Mouse (Mus musculus) brain, embryonic 14.5 days (tissue): Measurements from ENCODE around the gene Lmntd1. TPM values are rescaled to one million over a fixed set of nuclear protein-coding genes. Genes with fewer than 3 reads are reported as not detected.

Experiments
- DNase-seq: peaks from one replicate; pipeline ENCODE4 v3.0.0-alpha.2; 2011; ENCODE audit warnings: low read depth
- CTCF ChIP-seq: fragments of 200-500 bp; IDR thresholded peaks from 2 replicates; pipeline ENCODE4 v1.5.1; 2012; ENCODE audit warnings: inconsistent platforms, mild to moderate bottlenecking, moderate library complexity, borderline replicate concordance; ENCODE audit not compliant: insufficient read depth, insufficient read length; ENCODE audit errors: extremely low read depth
- POLR2A ChIP-seq: fragments of 200-500 bp; IDR thresholded peaks from 2 replicates; pipeline ENCODE4 v1.6.1; 2012; ENCODE audit warnings: mild to moderate bottlenecking, inconsistent platforms, borderline replicate concordance; ENCODE audit not compliant: poor library complexity, insufficient read depth, insufficient read length, severe bottlenecking; ENCODE audit errors: extremely low read depth
- polyA plus RNA-seq: library from polyadenylated mRNA; depleted of rRNA; stranded (reverse); fragments of >200 nt; gene quantifications from 2 replicates; pipeline ENCODE4 v1.2.3, GENCODE M21; 2012

The Lmntd1 gene
- polyA plus RNA-seq, 1 experiment = 1.3 TPM

DNA sequence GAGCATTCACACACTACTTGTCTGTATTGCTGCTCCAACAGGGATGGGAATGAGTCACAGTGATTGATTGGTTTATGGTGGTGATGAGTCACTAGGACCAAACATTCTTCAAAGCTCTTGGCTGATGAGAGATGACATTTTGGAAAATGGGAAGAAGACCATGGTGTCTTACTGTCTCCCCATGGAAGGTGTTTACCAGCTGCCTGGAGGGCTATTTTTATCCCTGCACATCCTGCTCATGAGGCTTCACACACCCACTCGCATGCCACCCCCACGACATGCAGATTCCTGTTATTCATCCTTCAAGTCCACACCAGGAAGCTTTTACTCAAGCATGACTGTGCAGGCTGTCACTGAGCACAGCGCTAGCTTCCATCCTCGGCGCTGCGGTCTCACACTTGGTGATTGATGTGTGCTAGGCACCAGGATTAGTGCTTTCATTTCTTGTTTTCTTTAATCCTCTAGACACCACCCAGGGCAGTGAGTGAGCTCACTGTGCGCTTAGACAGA is 240.4 kb downstream of the Lmntd1 start:
- no peak for DNase-seq
- TF ChIP-seq CTCF = no peak
- no peak for TF ChIP-seq POLR2A

DNA sequence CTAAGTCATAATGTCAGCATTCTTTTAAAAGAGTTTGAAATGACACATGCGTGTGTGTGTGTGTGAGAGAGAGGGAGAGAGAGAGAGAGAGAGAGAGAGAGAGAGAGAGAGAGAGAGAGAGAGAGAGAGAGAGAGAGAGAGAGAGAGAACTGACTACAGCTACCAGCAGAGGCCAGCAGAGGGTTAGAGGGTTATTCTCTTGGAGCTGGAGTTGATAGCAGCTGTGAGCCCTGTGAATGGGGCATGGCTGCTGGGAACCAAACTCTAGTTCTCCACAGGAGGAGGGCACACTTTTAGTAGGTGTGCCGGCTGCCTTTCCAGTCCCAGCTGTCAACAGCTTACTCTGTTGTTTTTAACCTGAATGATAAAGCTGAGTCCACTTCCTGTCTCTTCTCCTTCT is 242.1 kb downstream of the Lmntd1 start:
- DNase-seq = no peak
- TF ChIP-seq CTCF (no peak; the same call in 1 of the 2 replicates), POLR2A (no peak)

DNA sequence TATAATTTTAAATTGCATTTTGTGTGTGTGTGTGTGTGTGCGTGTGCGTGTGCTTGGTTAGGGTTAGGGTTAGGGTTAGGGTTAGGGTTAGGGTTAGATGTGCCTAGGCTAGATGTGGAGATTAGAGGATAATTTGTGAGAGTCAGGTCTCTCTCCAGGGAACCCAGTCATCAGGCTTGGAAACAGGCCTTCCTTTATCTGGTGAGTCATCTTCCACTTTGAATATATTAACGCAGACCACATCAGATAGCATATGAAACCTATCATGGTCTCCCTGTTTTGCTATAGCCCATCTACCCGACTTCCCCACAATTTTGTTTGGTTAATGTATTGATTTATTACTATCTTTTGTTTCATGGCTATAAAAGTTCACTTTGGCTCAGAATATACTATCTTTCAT is 242.5 kb downstream of the Lmntd1 start:
- TF ChIP-seq CTCF (no peak), POLR2A (no peak)
- no peak for DNase-seq

DNA sequence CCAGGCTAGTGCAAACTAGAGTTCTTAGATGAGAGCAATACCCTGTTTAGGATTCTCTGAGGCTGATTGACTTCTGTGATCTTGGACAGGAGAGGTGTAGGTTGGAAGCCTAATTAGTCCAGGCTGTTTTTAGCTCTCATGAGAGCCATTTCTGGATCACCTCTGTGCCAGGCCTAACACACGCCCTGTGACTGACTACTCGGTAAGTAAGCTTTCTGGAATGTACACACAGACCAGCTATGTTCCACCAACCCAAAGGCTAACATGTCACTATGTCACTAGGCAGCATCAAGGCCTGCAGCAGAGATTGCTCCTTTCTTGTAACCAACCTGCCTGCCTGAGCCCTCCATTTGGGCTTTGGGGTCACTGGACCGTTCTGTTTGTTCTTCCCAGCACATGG is 243.8 kb downstream of the Lmntd1 start:
- DNase-seq = no peak
- TF ChIP-seq CTCF = no peak
- no peak for TF ChIP-seq POLR2A

DNA sequence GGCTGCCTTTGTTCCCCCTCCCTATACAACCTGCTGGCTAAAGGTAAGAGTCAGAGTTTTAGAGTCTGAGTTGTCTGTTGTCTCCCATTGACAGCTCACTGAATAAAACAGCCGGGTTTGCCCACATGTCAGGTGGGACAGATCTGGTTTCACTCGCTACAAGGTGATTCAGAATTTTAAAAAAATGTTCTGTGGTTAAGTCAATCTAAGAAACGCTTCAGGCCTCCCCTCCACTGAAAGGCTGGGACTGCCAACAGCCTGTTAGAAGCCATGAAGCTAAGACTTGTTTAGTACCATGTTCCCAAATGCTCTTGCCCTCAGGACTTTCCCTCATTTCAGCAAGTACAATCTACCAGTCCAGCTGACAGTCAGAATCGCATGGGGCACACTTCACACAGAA is 244.8 kb downstream of the Lmntd1 start:
- DNase-seq = no peak
- TF ChIP-seq CTCF = no peak
- no peak for TF ChIP-seq POLR2A

DNA sequence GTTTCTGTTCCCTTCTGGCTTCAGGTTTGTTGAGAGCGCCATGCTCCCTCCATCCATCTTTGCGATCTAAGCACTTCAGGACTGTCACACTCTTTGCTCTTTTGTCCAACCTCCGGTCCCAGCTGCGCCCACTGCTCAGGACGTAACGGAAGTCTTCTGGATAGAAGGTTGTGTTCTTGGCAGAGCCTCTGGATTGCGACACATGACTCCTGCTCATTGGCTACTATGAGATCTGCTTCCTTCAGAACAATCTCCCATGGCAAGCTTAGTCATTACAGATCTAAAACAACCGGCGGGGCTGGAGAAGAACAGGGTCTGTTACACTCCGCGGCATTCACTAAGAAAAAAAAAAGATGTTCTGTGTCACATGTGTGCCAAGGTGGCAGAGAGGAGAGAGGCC is 247.6 kb downstream of the Lmntd1 start:
- TF ChIP-seq CTCF (no peak), POLR2A (no peak)
- DNase-seq = no peak

DNA sequence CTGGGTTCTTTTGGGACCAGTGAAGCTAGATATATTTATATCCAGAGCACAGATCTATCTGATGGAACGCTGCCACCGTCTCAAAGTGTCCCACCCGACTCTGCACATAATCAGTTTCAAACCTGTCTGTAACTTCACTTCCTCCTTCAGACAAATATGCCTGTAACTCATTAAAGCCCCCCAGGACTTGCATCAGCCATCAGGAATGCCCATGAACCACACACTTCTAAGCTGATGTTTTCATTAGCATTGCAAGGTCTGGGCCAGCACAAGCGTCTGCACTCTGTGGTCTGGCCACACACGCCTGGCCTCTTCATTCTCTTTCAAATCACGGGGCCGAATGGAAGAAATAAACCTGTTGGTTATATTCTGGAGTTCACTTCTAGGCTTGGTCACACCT is 250.4 kb downstream of the Lmntd1 start:
- no peak for DNase-seq
- TF ChIP-seq POLR2A (no peak), CTCF (no peak)

DNA sequence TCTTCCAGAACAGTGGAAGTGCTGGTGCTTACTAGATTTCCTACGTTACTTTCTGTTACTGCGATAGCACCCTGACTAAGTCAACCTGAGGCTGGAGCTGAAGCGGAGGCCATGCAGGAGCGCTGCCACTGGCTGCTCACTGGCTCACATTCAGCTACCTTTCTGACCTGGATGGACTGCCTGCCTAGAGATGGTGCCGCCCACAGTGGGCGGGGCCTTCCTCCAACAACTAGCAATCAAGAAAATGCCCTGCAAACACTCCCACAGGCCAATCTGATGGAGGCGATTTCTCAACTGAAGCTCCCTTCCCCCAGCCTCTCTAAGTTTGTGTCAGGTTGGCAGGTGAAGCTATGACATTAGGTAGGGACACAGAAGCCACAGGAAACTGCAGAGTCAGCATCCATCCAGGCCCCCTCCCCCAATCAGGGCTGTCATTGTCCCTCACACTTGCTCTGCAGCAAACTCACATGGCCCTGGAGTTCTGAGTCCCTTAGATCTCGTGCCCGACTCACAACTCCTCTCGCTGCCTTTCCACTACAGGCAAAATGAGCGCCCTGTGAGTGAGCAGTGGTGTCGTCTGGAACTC is 252.9 kb downstream of the Lmntd1 start:
- TF ChIP-seq POLR2A (no peak), CTCF (no peak)
- no peak for DNase-seq

DNA sequence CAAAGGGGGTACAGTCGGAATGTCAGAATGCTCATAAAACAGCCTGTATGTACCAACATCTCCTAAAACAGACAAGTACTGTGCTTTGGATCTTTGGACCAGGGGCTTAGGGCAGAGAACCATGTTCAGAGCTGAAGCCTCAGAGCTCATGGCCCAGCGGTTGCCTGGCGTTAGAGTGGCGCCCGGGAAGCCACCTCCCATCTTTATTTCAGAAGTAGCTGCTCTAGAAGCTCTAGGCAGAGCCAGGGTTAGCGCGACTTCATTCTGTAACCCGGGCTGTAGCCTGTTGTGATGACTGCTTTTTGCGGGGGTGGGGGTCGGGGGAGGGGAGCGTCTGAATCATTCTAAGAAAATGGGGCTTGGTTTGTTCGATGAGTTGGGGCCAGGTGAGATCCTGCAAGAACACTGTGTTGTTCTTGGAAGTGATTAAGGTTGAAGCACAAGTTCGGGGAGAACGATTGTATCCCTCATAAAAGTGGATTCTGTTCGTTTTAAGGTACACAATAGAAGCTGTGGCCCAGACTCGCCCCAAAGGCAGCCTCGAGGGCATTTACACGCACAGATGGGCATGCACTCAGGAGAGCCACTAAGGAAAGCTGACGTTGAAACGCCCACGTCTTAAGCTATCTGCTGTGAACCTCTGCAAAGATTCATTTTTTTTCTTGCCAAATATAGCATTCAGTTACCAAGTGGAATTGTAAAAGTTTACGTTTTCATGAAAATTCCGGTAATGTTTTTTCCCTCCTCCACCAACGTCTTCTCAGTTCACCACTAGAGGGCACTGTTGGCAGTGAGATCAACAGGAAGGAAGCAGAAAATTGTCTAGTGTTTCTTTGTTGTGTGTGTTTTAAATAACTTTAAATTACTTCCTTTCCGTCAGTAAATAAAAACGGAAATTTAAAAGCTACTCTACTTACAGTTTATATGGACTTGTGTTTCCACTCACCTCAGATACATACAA is 254.4 kb downstream of the Lmntd1 start:
- TF ChIP-seq POLR2A (no peak), CTCF (peak; percentile 76; the same call in 1 of the 2 replicates)
- DNase-seq = peak; percentile 84

DNA sequence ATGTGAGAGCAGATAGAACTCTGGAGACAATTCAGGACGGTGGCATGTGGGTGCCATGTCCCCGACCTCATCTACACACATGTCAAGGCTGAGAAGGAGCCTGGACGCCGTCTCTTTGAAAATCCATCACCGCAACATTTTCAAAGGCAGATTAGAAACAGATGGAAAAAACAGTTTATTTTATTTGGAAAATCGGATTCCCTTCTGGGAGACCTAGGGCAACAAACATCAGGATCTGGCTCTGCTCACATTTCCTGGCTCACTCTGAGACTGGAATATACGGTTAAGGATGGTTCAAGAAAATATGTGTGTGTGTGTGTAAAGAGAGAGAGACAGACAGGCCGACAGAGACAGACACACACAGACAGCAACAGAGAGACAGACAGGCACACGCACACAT is 256.1 kb downstream of the Lmntd1 start:
- TF ChIP-seq CTCF (no peak), POLR2A (no peak)
- no peak for DNase-seq

DNA sequence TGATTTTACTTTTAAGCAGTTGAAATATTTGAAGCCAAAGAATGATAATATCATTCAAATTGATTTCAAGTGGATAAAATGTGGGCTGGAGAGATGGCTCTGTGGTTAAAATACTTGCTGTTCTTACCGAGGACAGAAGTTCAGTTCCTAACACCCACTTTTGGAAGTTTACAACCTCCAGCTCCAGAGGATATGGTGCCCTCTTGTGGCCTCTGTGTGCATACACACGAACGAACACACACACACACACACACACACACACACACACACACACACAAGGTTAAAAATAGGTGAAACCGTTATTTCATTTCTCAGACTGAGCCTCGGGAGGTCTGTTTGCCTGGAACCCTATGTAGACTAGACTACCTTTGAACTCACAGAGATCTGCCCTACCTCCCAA is 260.3 kb downstream of the Lmntd1 start:
- no peak for DNase-seq
- TF ChIP-seq CTCF = no peak
- no peak for TF ChIP-seq POLR2A
